In the genomic region with DNA sequence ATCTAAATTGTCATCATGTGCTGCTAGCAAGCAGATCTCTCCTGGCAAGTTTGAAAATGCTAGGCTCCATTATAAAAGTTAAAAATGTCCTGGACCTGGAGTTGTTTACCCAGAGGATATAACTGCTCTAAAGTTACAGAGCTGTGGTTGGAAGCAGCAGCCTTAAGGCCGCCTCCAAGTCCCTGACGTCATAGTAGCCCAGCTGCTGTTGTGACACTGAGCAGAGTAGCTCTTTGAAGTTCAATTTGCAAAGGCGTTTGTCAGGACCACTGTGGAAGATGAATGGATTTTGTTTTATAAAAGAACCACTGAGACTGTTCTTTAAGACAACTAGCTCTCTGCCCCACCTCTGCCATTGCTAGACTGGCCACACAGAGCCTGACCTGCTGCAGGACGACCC, we compare ENCODE assay signal across 9 mouse cellular contexts. TPM values are rescaled to one million over a fixed set of nuclear protein-coding genes. Genes with fewer than 3 reads are reported as not detected.
A peak's percentile ranks its signal among the peaks of the same experiment; 100 is the strongest.
DNase-seq lines count a peak whose midpoint lies in the region.
"Had no signal": no experiment of that assay in that cellular context is flagged by ENCODE, and none has a peak within 500 bp of the region (broad histone marks: within the 10 kb centered on the region; RNA-seq: fewer than 3 reads in every experiment).

A gene (plus strand): TSS at position 154 of the 400 bp plus-strand sequence.

- peaks cover 3% of the 10 kb centered on the region; the same call in 1 of the 2 replicates for H3K36me3 ChIP-seq in hindbrain, embryonic 10.5 days

- intact Hi-C loops in left cerebral cortex, postnatal 4 days (cut with DNase I), result loop anchor here (10.0 kb wide), 1 partner anchor 127 kb away; no protein-coding TSS in a partner anchor

- peak; percentile 64 for DNase-seq in kidney, postnatal 10 days
- no peak for DNase-seq in kidney, adult 8-10 months
- DNase-seq in embryo, embryonic 9.5 days (ENCODE audit: extremely low spot score), result peak; percentile 50
- DNase-seq in hindbrain, embryonic 10.5 days (ENCODE audit: low spot score), result peak; percentile 50
- DNase-seq in left cerebral cortex, postnatal 4 days, result no peak
- DNase-seq in neural tube, embryonic 10.5 days (ENCODE audit: extremely low spot score, low spot score), result peak; percentile 45
- DNase-seq in spleen, postnatal 36 days (ENCODE audit: low spot score in 2 of 2), result no peak
- DNase-seq in spleen, postnatal 4 days (ENCODE audit: low spot score in 2 of 2), result no peak

- H3K27ac ChIP-seq in hindbrain, embryonic 10.5 days, result no peak within 1 kb of the TSS

- 15% methylated on average over 4 of the region's 4 CpGs for WGBS in hindbrain, embryonic 10.5 days

- H3K9me3 ChIP-seq in hindbrain, embryonic 10.5 days, result no peaks in the 10 kb centered on the region

- H3K4me3 ChIP-seq in hindbrain, embryonic 10.5 days, result no peak within 1 kb of the TSS

- peaks cover 10% of the 10 kb centered on the region; the same call in 1 of the 2 replicates for H3K4me1 ChIP-seq in hindbrain, embryonic 10.5 days (replicated peaks)

- H3K27me3 ChIP-seq in hindbrain, embryonic 10.5 days (ENCODE audit: insufficient read depth, poor library complexity, severe bottlenecking), result no peaks in the 10 kb centered on the region

RNA-seq across cellular contexts. Expression of the gene that starts here (rescaled TPM):
- 3.5 and 5.1 TPM in 2 replicates for polyA plus RNA-seq in hindbrain, embryonic 10.5 days (2016; fragmentation: Nextera tagmentation; extraction: Ambion mirVana)
- 100 to 1,000 TPM; 145 to 151 TPM for total RNA-seq in left cerebral cortex, postnatal 4 days (2021)
- polyA plus RNA-seq: heart, postnatal 0 days had no signal

Comparison
In these comparisons a context has a peak if more than half of its experiments do, and no peak if none do; other contexts are left out.
1. DNase-seq: peak in kidney, postnatal 10 days (single experiment), embryo, embryonic 9.5 days (single experiment), hindbrain, embryonic 10.5 days (single experiment) and neural tube, embryonic 10.5 days (single experiment); none in kidney, adult 8-10 months (0 of 2), left cerebral cortex, postnatal 4 days (single experiment), spleen, postnatal 36 days (0 of 2) and spleen, postnatal 4 days (0 of 2).